Mouse (Mus musculus): Measurements from ENCODE around the gene Klhl30.

Klhl30 gene

DNA sequence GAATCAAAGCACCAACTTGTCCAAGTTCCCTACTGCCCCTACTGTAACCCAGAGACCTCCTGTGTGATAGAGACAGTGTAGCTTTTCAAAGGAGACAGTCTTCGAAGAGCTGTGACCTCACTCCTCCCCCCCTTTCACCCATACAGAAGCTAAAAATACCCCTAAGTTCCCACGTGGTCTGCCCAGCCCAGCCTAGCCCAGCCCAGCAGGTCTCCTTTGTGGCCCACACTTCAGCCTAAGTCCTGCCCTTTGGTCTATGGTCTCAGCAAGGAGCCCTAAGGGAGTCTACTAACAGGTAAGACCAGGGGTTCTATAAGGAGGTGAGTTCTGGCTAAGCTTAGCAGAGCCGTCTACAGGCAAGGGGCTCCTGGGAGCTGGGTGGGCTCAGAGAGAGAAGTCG, at the start of gene Klhl30:
Gene Klhl30, plus strand, starts transcription at position 176 of the 400 bp plus-strand sequence.
- no peak for DNase-seq (ENCODE audit: low spot score in 2 of 2)

DNA sequence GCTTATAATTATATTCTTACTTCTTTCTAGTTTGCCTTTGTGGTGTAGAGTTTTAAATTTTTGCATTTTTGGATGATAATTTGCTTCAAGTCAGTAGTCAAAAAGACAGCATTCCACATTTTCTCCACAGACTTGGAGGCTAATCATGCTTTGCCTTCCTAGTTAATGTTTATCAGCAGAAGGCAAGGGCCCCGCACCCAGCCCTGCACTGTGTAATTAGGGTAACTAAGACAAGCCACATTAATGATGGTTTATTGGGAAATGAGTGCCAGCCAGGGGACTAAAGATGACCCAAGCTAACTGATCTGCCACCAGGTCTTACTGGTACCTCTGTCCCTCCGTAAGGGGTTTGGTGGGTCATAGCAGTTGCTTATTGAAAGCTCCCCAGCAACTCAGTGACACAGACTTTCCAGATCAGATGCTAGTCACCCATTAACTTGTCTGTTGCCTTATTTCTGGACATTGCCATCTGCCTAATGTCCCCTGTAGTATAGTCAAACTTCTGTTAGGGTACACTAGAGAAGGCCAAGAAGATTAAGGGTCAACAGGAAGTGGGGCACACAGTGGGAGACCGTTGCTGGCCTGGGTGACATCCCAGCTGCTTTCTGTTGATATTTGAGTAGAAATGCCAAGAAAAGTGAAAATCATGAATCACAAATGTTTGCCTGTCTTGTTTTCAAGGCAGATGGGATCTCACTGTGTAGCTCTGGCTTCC, 49.5 kb upstream of the Klhl30 start:
- no peak for DNase-seq (ENCODE audit: low spot score in 2 of 2)

DNA sequence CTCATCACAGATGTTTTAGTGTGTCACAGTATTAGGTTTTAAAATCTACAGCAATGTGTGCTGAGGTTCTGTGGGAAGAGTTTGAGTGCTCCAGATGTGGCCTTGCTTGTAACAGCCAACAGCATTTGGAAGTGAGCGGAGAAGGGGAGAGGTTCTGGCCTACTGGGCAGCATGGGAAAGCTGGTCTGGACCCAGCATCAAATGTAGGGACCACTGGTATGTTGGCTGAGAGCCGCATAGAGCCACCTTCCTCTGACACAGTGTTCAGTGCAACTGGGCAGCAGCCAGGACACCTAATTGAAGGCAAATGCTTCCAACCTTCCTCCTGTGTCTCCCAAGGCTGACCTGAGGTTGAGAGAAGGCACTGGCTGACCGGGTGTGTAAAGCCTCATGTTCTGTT, 48.8 kb upstream of the Klhl30 start:
- no peak for DNase-seq (ENCODE audit: low spot score in 2 of 2)

DNA sequence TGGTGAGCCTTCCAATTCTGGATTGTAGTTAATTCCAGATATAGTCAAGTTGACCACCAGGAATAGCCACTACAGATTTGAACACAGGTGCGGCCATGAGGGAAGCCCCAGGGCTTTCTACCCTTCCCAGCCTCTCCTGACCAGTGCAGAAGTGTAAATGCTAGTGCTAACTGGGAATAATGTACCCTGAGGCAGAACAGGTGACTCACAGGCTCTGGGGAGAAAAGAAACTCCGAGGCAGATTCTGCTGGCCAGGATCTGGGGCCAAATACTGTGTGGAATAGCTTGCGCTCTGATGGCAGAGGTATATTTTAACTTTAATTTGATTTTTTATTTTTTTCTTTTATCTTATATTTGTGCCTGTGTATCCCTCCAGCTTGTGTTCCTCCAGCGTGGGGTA, 46.2 kb upstream of the Klhl30 start:
- DNase-seq (ENCODE audit: low spot score in 2 of 2), result no peak

DNA sequence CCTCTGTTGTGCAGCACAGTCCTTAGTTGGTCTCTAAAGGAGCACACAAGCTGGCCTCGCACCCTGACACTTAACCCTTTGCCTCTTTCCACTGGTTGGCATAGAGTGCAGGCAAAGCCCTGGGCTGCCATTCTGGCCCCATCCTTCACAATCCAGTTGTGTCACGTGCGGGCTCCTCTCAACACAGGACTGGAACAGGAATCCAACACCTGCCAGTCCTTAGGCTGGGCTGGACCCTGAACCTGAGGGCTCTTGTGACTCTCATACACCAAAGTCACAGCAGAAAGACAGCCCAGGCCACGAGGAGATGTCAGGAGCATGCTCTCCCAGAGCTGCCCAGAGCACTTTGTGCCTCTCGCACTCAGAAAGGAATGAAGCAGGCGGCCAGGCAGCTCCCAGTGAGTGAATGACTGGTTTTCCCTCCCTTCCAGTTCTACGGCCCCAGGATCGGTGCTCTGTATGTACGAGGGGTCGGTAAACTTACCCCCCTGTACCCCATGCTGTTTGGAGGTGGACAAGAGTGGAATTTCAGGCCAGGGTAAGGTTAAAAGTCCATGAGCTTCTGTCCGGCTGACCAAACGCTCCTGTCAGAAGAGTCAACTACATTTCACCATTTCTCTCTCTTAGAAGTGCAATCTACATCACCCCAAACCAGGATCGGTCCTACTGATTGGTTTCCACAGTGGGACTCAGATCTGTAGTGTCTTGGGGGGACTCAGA, 41.3 kb upstream of the Klhl30 start:
- no peak for DNase-seq (ENCODE audit: low spot score in 2 of 2)

DNA sequence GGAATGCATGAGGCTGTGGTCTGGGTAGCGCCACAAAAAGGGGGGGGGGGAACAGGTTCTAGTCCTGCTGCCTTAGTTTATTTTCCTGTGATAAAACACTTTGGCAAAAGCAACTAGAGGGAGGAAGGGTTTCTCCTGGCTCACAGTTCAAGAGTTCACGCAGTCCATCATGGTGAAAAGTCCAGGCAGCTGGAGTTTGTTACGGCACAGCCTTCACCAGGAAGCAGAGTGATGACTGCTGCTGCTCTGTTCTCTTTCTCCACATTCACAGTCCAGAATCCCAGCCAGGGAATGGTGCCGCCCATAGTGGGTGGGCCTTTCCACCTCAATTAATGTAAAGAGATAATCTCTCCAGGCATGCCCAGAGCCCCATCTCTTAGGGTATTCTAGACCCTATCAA, 38.5 kb upstream of the Klhl30 start:
- no peak for DNase-seq (ENCODE audit: low spot score in 2 of 2)

DNA sequence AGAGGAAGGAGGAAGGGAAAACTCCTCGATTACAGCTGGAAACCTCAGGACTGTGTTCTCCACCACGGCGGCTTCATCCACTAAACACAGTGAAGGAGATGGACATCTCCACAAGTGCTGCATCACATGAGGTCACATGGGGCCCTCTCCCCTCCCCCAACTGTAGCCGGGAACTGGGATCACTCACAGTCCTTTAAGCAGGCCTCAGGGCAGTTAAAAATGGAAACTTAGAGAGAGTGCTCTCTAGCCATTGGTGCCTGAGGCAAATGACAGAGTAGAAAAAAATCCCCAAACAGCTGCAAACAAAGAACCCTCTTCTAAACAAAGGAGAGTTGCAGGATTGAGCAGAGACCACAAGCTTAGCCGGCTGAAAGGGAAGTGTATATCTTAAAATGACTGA, 37.6 kb upstream of the Klhl30 start:
- DNase-seq (ENCODE audit: low spot score in 2 of 2), result no peak

DNA sequence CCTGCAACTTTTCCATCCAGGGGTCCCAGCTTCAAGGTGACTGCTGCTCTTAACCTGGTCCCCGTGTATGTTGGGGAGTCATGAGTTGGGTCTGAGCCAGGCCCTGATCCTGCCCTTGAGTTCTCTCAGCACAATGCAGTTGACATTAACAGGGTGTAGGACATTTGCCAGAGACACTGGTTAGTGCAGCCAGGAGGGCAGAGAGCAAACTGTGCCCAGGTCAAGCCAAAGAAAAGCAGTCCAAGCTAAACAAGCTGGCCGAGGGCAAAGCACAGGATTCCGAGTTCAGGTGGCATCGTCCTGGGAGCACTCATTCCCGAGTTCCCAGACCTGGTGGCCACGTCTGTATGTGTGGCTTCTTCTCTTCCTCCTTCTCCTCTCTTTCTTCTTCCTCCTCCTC, 33.2 kb upstream of the Klhl30 start:
- DNase-seq (ENCODE audit: low spot score in 2 of 2), result no peak

DNA sequence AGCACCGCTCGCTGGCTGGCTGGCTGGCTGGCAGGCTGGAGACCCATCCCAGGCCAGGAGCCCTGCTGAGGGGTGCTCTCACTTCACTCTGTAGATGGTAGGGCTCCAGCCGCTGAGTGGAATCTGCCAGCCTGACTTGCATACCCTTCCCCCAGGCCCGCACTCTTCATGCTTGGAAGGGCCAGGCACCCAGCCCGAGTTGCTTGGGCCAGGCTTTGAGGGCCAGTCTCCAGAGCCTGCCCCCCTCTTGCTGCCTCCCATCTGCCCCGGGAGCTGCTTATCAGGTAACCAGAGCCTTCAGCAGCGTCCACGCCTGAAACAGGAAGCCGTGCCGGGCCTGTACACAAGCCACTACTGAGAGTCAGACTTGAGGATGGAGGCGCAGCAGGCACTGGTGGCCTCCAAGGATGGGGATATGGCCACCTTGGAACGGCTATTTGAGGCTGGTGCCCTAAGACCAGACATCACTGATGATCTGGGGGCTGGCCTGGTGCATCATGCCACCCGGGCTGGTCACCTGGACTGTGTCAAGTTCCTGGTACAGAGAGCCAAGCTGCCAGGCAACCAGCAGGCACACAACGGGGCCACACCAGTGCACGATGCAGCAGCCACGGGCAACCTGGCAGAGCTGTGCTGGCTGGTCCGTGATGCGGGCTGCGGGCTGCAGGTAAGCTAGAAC, 28.9 kb upstream of the Klhl30 start, which contains the start of gene Espnl:
Gene Espnl, plus strand, starts transcription at position 316 of the 679 bp plus-strand sequence.
- DNase-seq (ENCODE audit: low spot score in 2 of 2), result no peak

DNA sequence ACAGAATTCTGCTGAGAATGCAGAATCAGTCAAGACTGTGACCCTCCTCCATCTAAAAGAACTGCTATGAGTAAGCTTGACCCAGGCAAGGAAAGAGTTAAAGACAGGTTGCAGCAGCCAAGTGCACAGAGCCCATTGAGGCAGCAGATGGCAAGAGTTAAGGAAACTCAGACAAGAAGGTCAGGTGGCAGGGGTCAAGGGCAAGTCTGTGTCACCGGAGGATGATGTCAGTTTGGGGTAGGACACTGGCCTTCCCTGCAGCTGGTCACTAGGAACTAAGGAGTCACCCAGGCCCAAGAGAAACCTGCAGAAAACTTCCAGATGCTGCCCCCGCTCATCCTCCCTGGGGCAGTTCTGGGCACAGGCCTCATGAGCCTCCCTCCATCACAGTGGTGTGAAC, 26.2 kb upstream of the Klhl30 start:
- DNase-seq (ENCODE audit: low spot score in 2 of 2), result no peak

DNA sequence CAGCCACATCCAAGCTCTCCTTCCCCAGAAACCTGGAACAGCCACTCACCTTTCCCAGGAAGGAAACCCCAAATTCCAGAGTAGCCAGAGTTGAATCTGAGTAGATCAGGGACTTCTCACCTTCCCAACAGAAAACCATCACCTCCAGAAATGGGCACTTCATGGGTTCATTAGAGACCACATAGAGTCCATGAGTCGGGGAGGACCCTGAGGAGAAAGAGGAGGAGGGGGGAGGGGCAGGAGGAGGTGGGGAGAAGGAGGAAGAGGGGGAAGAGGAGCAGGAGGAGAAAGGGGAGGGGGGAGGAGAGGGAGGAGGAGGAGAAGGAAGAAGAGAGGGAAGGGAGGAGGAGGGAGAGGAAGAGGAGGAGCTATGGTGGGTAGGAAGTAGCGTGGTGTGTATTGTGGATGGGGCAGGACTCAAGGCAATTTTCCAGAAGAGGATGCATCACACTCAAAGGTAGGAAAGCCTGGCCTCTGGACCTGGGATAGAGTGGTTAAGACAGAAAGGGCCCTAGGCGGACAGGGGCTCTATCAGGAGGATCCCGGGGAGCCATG, 25.3 kb upstream of the Klhl30 start:
- DNase-seq (ENCODE audit: low spot score in 2 of 2), result no peak

DNA sequence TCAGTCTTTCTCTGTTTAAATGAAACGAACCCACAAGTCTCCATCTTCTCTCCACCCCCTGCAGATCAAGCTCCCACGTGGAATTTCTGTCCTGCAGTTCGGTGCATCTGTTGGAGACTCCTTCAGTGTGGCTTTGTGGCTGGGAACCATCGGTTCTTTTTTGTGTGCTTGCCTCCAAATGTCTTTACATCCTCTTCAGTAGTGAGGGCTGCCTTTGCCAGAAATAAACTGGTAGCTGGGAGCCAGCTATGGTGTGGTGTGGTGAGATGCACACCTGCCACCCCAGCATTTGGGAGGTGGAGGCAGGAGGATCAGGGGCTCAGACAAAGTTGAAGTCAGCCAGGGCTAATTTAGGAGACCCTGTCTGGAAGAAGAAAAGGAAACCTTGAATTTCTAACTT, 18.7 kb upstream of the Klhl30 start:
- DNase-seq (ENCODE audit: low spot score in 2 of 2), result peak in 1 of 2 experiments; percentile 15

DNA sequence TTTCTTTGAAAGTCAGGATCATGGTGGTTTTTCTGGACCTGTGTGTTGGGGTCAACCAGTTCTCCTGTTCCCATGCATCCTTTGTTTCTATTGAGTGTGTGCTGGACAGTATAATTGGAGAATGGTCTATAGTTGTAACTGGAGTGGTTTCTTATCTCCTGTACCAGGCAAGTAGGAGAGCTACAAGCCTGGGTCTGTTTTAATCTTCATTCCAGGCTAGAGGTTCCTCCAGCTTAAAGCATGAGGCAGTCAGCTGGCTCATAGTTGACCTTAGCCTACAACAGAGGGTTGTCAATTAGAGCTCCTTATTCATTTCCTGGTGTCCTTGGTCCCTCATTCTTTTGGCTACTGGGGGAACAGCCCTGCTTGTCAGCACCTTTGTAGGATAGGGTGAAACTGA, 17.2 kb upstream of the Klhl30 start:
- DNase-seq (ENCODE audit: low spot score in 2 of 2), result no peak

DNA sequence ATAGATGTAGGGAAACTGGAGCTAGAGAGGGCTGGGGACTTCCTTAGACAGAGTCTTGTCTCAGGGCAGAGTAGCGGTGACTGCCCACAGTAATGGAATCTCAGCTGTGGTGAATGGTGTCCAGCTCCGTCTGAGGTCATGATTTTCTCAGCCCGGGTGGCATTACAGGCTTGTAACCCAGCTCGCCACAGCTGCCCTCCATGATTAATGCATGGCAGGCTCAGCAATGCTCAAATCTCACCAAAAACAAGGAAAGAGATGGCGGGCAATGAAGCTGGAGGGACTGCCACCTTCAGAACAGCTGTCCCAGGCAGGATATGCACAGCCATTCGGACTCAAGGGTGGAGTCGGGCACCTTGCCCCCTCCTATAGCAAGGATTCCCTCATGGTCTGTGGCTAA, 13.5 kb upstream of the Klhl30 start:
- no peak for DNase-seq (ENCODE audit: low spot score in 2 of 2)

DNA sequence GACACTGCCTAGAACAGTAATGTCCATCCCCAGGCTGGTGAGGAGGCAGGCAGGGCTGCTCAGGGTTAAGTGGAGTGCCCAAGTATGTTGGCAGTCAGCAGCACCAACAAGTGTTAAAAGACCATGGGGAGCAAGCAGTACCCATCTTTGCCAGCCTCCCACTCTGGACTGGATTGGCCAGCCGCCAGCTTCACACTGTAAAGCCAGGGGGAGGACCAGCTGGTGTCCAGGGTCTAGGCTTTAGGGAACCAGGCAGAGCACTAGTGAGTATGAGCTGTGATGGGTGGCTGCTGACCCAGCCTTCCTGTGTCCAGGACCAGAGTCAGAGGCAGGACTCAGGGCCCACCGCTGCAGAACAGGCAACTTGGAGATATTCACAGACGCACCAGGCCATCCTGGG, 6.8 kb upstream of the Klhl30 start:
- DNase-seq (ENCODE audit: low spot score in 2 of 2), result no peak

DNA sequence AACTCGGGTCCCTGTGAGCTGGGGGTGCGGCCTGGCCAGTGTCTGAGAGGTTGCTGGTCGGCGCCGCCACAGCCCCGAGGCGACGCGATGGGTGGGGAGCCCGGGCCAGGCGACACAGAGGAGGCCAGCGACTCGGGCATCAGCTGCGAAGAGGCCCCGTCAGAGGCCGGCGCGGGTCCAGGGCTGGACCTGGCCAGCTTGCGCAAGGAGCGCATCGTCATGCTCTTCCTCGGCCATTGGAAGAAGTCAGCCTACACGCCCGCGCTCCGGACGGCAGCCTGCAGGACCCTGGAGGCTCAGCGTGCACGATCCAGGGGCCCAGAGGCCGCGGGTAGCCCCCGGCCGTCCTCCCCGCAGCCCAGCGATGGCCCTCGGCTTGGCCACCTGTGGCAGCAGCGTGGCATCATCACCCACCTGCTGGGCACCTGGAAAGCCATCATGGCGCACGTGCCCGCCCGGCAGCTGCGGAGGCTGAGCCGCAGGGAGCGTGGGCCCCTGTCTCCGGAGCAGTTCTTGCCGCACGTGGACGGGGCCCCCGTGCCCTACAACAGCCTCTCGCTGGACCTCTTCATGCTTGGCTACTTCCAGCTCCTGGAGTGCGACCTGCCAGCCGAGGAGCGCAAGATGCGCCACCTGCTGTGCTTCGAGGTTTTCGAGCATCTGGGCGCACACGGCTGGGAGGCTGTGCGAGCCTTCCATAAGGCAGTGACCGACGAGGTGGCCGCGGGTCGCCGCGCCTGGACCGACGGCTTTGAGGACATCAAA, 5.7 kb upstream of the Klhl30 start:
- no peak for DNase-seq (ENCODE audit: low spot score in 2 of 2)

DNA sequence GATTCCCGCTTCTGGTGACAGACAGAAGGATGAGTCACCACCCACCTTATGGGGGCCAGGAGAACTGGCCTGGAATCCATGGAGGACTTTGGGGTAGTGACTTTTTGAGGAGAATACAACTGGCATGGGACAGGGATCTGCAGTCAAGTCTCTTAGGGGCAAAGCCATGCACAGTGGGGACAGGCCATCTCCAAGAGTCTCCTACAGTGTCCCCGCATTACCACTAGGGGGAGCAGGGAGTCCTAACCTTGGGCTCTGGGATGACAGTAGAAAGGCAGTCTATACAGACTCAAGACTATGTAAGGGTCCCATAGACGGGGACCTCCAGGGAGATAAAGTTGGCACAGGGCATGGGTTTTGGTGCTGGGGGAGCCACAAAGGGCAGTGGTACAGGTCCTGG, 3.9 kb upstream of the Klhl30 start:
- peak in 1 of 2 experiments; percentile 34 for DNase-seq (ENCODE audit: low spot score in 2 of 2)

DNA sequence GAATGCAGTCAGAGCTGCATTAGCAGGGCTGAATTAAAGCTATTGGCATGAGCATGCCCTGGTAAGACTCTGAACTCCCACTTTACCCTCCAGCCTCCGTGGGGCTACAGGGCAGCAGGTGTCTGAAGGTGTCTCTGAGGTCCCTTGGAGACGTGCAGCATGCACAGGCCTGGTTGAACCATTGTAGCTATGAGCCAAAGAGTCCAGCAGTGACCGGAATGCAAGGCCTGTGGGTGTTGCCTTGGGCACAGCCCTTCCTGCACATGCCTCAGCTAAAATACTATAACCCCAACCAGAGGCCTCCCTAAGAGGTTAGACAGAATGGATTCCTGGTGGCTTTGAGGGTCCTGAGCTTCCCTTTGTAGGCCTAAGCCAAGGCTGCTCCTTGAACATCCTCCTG, 433 bp downstream of the Klhl30 start:
- DNase-seq (ENCODE audit: low spot score in 2 of 2), result no peak

DNA sequence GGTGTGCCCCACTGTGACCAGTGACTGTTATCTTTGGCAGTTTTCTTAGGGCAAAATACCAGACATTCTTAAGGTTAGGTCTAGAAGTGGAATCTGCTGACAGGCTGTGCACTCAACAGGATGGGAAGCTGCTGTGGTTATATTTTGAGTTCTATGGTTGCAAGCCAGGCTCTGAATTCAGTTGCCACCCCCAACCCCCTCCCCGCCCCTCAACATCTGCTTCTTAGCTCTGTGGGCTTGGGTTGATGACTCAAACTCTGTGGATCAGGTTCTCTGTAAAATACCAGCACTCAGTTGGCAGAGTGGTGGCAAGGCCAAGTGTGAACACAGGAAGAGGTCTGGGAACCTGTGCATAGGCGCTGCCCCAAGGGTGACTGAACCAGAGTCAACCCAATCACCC, 1.5 kb downstream of the Klhl30 start:
- no peak for DNase-seq (ENCODE audit: low spot score in 2 of 2)

DNA sequence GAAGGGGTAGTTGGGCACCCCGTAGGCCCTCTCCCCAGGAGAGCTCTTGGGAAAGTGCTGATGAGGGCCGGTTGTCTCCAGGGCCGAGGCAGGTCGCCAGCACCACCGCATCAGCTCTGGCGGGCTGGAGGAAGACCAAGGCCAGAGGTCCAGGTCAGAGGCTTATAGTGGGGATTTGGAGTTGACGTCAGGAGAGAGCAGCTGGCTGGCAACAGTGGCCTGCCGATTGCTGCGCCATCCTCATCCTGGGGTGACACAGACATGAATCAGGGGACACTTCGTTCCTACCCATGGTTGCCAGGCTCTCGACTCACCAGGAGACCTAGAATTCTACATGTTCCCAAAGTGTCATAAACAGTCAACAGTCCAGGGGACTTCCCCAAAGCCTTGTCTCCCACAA, 5.3 kb downstream of the Klhl30 start:
- DNase-seq (ENCODE audit: low spot score in 2 of 2), result no peak

DNA sequence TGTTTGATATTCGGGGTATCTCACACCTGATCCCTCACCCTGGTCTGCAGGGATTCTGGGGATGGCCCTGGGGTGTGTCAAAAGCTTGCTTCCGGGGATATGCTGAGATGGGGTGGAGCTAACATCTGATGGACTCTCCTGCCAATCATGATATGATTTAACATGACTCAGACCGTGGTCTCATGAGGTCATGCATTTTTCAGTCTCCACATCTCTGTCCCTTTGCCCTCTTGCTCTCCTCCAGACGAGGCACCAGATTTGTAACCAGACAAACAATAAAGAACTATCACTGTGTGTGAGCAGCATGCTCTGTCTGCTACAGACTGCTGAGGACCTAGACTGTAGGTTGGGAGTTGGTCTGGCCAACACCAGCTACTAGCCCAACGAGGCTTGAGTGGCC, 11.3 kb downstream of the Klhl30 start:
- no peak for DNase-seq (ENCODE audit: low spot score in 2 of 2)
